Mouse (Mus musculus) common myeloid progenitor, adult 5-6 weeks (primary cell): ENCODE data around the gene Ppm1l. TPM values are rescaled to one million over a fixed set of nuclear protein-coding genes. Genes with fewer than 3 reads are reported as not detected.

ENCODE experiments used
- ATAC-seq: replicated peaks from 2 replicates; pipeline ENCODE4 v1.8.0; 2016; ENCODE audit warnings: low read depth, mild to moderate bottlenecking, moderate TSS enrichment, inconsistent platforms; ENCODE audit not compliant: poor library complexity, severe bottlenecking
- total RNA-seq: library from RNA; stranded (forward); fragments of 200-1000, 187-1606 nt; gene quantifications from 2 replicates; pipeline ENCODE4 v1.2.3, GENCODE M21; 2017

Gene Ppm1l
- total RNA-seq, 1 experiment from 2014 or later, result 6.6 TPM

GRCm38 (mm10) chr3:69481835-69482234, 165.2 kb downstream of the Ppm1l start:
- ATAC-seq, result peak; percentile 77

GRCm38 (mm10) chr3:69484006-69484574, 167.4 kb downstream of the Ppm1l start:
- no peak for ATAC-seq

GRCm38 (mm10) chr3:69484582-69484981, 167.9 kb downstream of the Ppm1l start:
- ATAC-seq, result no peak; the same call in 1 of the 2 replicates

- ATAC-seq, result peak; percentile 57
Measured at GRCm38 (mm10) chr3:69485347-69485746, 168.7 kb downstream of the Ppm1l start.

- no peak for ATAC-seq
Measured at GRCm38 (mm10) chr3:69485756-69486155, 169.1 kb downstream of the Ppm1l start.

GRCm38 (mm10) chr3:69487471-69487870, 170.8 kb downstream of the Ppm1l start:
- ATAC-seq, result no peak

- no peak for ATAC-seq
Measured at GRCm38 (mm10) chr3:69489669-69490068, 173.0 kb downstream of the Ppm1l start.

GRCm38 (mm10) chr3:69490981-69491681, 174.5 kb downstream of the Ppm1l start:
- ATAC-seq, result no peak

- ATAC-seq, result no peak
Measured at GRCm38 (mm10) chr3:69494233-69495010, 177.8 kb downstream of the Ppm1l start.

- ATAC-seq, result no peak
Measured at GRCm38 (mm10) chr3:69497178-69497577, 180.5 kb downstream of the Ppm1l start.

GRCm38 (mm10) chr3:69502009-69502408, 185.3 kb downstream of the Ppm1l start:
- ATAC-seq, result no peak

- no peak for ATAC-seq
Measured at GRCm38 (mm10) chr3:69502527-69502926, 185.9 kb downstream of the Ppm1l start.

- peak; percentile 94 for ATAC-seq
Measured at GRCm38 (mm10) chr3:69505090-69505489, 188.4 kb downstream of the Ppm1l start.

GRCm38 (mm10) chr3:69506352-69506751, 189.7 kb downstream of the Ppm1l start:
- ATAC-seq, result no peak

GRCm38 (mm10) chr3:69509411-69509952, 192.8 kb downstream of the Ppm1l start:
- ATAC-seq, result no peak

- no peak for ATAC-seq
Measured at GRCm38 (mm10) chr3:69511881-69512280, 195.2 kb downstream of the Ppm1l start.

GRCm38 (mm10) chr3:69512402-69512801, 195.7 kb downstream of the Ppm1l start:
- no peak for ATAC-seq

- ATAC-seq, result no peak
Measured at GRCm38 (mm10) chr3:69515730-69516350, 199.2 kb downstream of the Ppm1l start.

- ATAC-seq, result no peak
Measured at GRCm38 (mm10) chr3:69519188-69519587, 202.5 kb downstream of the Ppm1l start.

GRCm38 (mm10) chr3:69519789-69520558, 203.3 kb downstream of the Ppm1l start:
- no peak for ATAC-seq
